Mouse (Mus musculus) small intestine, adult 2 months (tissue): Measurements from ENCODE around the gene Catsperz.

Source experiments
- CTCF ChIP-seq: fragments of 200-500 bp; IDR thresholded peaks from 2 replicates; pipeline ENCODE4 v1.5.1; 2012; ENCODE audit warnings: low read depth, mild to moderate bottlenecking, control low read depth, inconsistent platforms, low read length, moderate library complexity, mixed read lengths; ENCODE audit not compliant: insufficient replicate concordance, insufficient read length; ENCODE audit errors: extremely low read depth
- POLR2A ChIP-seq: fragments of 200-500 bp; IDR thresholded peaks from 2 replicates; pipeline ENCODE4 v1.6.1; 2012; ENCODE audit warnings: low read depth, mild to moderate bottlenecking, control low read depth, inconsistent platforms, low read length, moderate library complexity

GRCm38 (mm10) chr19:6907094-6907493 lies 18.1 kb downstream of the Catsperz start:
- TF ChIP-seq POLR2A (no peak), CTCF (no peak)
